Mouse (Mus musculus): ENCODE measurements around the gene Tlx1.

DNA sequence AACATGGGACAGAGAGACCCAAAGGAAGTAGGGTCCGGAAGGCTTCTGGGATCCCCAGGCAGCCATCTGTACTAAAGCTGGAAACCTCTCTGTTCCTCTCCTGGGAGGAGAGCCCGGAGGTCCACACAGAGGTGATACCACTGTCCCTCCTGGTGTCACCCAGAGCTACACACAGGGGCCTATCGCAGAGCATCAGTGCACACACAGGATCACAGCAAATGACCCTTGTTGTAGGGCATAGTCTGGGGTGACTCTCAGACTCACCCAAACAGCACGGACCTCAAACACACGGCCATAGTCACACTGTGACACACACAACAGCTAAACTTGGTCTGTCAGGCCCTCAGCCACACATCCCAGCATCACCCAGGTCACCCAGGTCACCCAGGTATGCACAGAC is 5.9 kb downstream of the Tlx1 start:
- TF ChIP-seq CTCF (IDR thresholded peaks at IDR 0.05; ENCODE audit: extremely low read depth, insufficient read depth, low read length): no peak
- no peak for TF ChIP-seq POLR2A (IDR thresholded peaks at IDR 0.05; ENCODE audit: extremely low read depth, insufficient read depth, low read length)

Data from cortical plate, adult 2 months (tissue).